Mouse (Mus musculus): ENCODE data around the gene Kif5a.

- TF ChIP-seq CTCF (conservative IDR thresholded peaks at IDR 0.05; ENCODE audit: low read length) (no peak), NANOG (IDR thresholded peaks at IDR 0.05; ENCODE audit: borderline replicate concordance, low read length) (no peak), POU5F1 (IDR thresholded peaks at IDR 0.05; ENCODE audit: borderline replicate concordance, low read length) (no peak)
These were observed 46.0 kb downstream of the Kif5a start for GRCm38 (mm10) chr10:127217177-127217576.
